Mouse (Mus musculus): Measurements from ENCODE around the gene Traf3ip1.

Gene Traf3ip1

DNA sequence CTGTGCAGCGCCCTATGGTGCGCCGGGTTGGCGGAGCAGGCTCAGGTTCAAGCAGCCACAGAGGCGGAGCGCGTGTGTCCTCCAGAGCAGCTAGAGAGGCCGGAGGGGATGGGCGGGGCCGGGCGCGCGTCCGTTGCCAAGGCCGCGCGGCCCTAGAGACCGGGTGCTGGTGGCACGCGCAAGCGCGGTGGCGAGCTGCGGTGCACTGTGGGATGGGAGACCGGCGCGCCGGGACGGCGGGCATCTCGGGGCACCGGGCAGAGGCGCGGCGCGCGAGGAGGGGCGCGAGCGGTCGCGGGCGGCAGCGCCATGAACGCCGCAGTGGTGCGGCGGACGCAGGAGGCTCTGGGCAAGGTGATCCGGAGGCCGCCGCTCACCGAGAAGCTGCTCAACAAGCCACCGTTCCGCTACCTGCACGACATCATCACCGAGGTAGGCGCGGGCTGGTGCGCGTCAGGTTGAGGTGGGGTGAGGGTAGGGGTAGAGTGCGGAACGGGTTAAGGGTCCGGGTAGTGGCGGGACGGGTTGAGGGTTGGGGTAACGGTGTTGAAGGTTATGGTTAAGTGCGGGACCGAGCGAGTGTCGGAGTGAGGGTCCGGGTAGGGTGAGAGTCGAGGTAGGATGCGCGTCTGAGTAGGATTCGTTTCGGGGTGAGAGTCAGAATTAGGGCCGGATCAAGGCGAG, at the start of gene Traf3ip1:
Gene Traf3ip1 (plus strand): TSS at position 191 of the 684 bp plus-strand sequence.
- peak; percentile 94 for DNase-seq

DNA sequence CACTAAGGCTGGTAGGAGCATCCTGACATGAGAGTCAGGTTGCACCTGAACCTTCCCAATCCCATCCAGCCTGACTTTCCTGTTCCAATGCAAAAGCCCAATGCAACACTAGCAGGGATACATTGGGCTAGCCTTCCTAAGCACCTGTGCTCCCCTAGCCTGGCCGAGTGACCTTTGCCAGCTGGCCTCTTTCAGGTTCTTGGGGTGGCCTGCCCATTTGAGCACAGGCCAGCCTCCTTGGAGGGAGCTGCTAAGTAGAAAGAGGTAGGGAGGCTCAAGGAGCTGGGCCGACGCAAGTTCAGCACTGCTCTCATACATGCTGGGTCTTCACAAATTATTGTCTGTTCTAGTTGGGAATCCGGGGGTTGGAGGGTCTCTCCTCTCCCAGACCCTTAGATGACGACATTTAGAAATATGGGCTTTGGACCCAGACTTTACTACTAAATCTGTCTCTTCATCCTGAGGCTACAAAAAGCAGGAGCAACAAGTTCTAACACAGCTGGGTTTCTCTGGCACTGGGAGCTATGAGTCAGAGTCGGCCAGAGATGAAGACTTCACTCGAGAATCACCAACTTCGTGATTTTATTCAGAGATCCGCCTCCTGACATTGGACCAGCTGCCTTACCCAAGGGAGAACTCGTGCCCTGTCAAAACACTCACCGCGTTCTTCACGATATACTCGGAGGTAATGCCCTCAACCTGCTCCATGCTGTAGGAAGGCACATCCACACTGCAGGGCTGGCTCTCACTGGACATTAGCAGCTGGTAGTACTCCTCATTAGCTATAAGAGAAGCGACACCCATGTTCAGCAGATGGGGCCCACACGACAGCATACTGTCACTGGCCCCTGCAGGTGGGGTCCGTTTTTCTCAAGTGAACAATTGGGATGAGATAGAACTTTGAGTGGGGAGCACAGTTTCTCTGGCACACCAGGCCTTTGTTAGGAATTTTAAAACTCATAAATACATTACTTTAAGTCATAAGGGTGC, 49.3 kb upstream of the Traf3ip1 start:
- DNase-seq, result no peak

DNA sequence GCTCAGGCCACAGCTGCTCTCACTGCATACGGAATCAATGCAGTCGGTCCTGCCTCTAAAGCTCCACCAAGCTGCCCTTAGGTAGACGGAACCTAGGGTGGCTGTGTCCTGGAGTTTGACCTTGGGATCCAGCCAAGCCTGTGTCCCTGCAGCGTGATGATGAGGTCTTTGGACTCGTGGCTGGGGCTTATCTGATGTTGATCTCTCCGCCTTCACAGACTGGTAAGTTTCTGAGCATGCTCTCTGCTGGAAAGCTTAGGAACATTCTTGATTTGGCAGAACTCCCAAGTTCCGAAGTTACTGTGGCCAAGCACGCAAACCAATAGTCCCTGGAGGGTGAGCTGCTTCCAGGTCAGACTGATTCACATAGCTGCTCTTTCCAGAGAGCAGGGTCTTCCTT, 48.4 kb upstream of the Traf3ip1 start:
- DNase-seq, result peak; percentile 68

DNA sequence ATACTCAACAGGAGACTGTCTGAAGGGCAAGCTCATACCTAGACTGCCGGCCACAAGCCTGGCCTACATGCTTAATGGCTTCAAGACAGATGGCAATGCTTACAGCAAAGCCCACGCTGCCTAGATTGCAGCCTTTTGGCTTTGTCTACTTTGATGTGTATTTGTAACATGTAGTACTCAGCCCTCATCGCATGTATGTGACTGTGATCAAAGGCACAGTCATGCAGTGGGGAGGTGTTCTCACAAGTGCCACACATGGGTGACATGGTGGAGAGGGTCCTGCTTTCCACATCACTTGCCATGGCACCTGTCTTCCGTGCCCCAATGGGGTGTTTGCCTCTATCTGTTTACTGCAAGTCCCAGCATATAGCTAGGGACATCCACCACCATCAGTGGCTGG, 47.9 kb upstream of the Traf3ip1 start:
- DNase-seq, result no peak

DNA sequence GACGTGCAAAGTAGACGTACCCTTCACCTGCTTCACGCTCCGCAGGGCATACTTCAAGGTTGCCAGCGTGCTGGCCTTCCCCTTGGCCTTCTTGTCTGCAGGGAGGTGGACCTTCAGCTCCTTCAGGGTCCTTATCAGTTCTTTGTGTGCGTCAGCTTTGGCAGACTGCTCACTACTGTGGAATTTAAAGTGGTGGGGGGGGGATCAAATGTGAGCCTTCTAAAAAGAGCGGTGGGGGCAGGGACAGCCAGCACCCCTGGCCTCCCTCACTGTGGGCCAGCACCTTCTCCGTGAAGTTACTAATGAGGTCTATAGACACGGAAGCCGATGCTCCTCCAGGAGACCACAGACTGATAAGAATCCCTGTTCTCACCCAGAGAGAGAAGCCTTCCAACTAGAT, 45.8 kb upstream of the Traf3ip1 start:
- DNase-seq, result peak; percentile 59

DNA sequence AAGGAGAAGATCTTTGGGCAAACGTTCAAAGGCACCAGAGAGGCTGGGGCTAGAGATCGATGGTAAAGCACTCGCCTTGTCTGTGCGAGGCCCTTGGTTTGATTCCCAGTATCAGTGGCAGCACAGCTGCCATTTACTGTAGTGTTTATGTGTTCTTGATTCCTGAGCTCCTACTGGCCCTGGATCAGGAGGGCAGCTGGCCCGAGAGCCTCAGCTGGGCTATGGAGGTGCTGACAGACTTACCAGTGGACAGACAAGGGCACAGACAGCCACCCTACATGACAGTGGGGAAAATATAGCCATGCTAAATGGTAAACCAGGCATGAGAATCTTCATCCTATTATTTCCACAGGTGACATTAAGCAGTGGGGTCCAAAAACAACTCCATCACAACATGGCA, 43.6 kb upstream of the Traf3ip1 start:
- DNase-seq, result no peak

DNA sequence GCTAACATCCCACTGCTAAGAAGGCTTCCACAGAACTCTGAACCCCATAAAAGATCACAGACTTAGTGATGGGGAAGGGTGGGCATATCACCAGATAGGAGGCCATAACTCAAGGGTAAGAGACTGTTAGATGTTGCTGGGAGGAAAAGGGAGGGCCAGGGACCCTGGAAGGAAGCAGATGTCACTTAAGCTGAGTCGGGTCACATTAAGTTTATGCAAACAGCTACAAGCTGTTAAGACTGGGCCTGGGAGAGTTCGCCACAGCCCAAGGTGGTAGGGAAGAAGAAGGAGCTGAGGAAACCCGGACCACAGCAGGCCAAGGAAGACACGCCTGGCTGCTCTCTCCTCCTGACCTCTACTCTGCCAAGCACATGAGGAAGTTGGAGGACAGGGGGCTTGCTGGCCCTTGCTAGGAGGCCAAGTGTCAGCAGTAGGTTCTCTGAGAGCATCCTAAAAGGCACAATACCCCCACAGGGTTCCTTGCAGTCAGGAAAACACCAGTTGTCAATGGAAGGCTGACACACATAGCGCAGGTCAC, 42.8 kb upstream of the Traf3ip1 start:
- no peak for DNase-seq

DNA sequence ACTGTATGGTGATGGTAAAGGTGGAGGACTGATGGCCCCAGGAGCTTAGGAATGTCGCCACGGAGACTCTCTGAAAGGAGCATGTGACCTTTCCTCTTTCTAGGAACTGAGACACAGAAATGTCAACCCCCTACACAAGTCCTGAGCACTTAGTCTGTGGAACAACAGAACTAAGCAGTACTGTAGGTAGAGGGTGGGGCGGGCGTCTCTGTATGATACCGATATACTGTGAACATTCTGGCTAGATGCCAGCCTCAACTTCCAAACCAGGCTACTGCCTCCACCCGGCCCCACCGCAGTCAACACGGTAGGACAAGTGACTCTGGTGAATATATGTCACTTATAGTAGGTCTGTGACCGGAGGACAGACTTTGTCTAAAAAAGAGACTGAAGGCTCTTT, 40.5 kb upstream of the Traf3ip1 start:
- no peak for DNase-seq

DNA sequence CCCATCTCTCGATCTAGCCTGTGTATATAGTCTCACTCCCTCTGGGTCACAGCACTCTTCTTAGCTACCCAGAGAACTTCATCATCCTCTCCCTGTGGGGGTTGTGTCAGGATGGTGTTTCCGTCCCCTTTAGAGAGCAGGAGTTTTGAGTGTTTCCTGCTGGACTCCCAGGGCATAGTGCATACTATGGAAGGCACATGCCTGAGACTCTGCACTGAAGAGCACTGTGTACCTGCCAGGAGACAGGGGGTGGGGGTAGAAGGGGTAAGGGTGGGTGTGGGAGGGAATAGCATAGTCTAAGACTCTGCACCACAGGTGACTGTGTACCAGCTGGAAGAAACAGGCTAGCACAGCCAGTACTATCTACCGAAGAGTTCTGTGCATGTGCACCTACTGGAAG, 40.1 kb upstream of the Traf3ip1 start:
- no peak for DNase-seq

DNA sequence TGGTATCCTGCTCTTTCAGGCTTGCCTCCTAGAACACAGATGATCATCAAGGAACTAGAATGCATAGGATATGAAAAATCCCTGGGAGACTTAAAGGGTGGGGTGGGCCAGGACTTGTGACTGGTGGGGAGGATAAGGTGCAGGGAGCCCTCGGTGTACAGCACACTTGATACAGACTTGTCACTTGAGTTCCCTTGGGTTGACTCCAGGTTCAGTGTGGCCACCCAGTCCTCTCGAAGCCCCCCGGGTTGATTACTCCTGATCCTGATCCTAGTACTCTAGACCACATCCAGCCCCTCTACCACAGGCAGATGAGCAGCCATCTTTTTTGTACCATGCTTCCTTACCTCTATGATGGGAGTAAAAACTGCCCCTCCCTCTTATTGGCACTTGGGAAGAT, 39.5 kb upstream of the Traf3ip1 start:
- DNase-seq, result no peak

DNA sequence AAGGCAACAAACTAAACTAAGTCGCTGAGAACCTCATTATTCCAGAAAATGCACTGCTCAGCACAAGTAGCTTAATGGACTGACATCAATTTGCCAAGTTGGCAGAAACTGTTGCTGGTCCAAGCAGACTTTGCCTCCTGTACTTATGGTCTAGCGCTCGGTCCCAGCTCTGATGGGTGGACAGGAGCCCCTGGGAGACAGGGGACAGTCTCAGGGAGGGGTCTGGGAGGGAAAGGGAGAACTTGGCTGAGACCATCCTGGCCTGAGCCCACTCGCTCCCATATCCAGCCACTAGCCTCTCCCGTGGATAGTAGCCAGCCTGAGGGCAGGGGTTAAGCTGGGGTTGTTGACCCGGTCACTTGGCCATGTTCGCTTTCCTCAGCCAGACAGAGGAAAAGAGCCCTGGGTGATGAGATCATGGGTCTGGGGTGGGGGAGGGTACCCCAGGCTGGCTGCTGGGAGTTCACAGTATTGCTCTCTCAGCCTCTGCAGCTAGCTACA, 38.7 kb upstream of the Traf3ip1 start:
- DNase-seq, result peak; percentile 67

DNA sequence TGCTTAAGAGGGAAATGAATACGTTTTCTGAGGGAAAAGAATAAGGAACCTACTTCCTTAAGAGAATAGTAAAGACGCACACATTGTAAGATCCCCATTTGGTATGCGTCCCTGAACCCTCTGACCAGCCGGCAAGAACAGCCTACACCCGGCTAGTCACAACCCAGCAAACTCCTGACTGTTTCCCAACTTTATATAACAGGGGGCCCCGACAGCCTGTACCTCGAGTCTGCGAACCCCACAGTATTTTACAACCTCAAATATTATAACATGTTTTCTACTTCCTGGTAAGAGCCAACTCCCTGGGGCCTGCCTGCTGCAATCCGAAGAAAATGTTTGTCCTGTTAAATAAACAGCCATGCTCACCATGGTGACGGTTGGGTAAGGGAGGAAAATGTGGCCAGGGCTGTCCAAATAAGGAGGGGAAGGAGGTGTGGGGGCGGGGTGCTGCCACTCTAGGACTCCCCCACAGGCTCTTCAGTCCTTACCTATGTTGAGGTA, 38.1 kb upstream of the Traf3ip1 start:
- DNase-seq, result peak; percentile 81

DNA sequence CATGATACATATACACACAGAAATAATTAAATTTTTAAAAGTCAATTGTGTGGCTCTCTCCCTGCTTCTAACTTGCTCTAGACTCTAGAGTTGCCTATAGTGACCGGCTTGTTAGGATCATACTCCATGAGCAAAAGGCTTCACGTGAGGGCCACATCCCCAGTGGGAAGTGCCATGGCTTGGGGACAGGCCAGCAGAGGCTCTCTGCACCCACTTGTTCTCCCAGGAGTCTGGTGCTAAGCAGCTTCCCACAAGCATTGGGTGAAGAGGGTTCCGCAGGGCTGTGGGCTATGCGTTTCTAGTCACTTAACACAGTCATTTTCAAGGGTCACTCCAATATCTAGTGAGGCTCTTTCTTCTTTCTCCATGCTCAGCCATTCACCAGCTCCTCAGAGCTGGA, 37.3 kb upstream of the Traf3ip1 start:
- DNase-seq, result no peak

DNA sequence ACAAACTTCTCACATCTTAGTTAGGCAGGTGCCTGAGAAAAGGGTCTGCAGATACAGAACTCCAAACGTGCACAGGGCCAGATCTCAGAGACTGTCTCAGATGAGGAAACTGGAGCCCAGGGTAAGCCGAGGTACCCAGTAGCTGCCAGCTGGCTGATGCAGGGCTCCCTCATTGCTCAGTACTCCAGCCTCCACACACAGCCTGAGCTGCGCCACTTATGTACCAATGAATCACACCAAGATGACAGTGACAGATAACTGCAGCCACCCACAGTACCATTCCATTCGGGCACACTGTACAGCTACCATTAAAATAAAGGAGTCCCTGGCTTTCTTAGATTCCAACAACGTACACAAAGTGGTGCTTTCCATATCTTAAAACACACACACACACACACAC, 36.7 kb upstream of the Traf3ip1 start:
- no peak for DNase-seq

DNA sequence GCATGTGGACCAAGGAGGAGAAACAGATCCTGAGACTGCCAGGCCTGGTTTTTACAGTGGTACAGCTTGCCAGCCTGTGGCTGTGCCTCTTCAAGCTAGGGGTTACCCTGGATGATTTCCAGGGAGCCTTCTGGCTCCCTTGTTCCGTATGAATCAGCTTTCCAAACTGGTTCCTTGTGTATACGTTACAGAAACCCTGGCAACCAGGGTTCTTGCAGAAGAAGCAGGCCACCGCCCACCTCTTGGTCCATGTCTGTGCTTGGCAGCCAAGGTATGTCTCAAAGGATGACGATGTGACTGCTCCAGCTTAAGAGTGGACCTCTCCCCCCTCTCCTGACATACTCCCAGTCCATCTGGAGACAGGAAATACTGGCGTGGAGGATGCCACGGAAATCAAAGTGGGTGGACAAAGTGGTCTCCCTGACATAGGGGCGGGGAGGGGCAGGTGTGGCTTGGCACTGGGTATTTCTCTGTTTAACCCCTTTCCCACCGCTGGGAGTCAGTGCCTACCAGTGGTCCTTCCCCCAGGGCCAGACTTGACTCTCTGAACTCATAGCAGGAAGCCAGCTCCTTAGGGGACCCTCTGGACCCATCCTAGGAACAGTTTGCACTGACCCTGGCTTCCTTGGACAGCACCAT, 36.1 kb upstream of the Traf3ip1 start:
- peak; percentile 71 for DNase-seq

DNA sequence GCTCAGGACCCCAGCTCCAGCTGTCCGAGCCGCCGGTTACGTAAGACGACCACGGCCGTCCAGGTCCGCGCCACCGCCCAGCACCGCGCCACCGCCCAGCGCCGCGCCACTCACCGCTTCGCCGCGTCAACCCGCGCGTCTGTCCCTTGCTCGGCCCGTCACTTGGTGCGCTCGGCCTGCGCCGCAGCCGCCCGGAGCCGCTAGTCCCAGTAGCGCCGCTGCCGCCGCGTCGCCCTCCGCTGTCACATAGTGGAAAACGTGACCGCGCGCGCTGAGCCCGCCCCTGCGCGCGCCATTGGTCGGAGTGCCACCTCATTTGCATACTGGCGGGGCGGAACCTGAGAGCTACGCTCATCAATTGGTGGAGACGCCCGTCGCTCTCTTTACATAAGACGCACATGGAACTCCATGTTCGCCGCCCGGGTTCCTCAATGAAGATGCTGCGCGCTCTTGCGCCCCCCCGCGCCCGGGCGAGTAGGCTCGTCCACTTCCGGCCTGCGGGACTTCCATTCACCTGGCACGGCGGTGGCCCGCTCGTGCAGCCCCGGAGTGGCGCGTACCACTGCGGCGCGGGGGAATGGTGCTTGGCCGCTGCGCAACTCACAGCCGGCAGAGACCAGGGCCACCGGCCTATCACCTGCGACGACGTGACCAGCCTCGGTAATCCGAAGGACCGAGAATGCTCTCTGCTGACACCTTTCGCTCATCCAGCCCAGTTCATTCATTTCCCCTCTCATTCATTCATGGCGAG, 35.2 kb upstream of the Traf3ip1 start, which contains the start of gene Per2:
Gene Per2 (minus strand): TSS at position 266 of the 751 bp plus-strand sequence.
- DNase-seq, result peak; percentile 99

DNA sequence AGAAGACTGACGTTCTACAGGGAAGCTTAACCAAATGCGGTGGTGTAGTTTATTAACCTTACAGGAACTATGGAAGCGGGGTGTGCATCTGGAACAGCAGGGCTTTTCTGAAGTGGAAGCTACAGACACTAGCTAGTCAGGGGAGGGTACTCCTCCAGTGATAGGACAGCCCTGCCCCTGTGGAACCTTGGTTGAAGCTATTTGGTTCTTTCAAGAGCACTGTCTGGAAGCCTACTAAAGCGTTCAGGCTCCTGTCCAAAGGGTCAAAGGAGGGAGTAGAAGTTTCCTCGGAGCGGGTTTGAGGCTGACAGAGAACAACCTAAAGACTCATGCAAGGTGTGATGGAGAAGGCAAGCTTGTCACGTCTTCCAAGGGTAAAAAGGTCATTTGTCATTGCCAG, 34.4 kb upstream of the Traf3ip1 start:
- DNase-seq, result no peak

DNA sequence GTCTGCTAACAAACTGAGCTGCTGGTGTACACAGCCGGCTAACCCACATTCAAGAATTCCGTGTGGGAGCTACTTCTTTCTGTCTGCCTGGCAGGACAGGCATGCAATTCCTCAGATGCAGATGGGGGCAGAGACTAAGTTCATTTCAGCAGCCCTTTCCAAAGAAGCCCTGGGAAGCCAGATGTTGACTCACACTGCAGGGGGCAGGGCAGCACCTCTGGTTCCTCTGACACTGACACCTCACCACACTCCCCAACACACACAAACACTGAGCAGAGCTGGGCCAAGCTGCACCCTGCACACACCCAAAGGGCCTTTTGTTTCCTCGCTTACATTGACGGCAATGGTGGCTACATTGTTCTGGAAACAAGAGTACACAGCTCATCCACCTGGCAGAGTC, 33.9 kb upstream of the Traf3ip1 start:
- no peak for DNase-seq

DNA sequence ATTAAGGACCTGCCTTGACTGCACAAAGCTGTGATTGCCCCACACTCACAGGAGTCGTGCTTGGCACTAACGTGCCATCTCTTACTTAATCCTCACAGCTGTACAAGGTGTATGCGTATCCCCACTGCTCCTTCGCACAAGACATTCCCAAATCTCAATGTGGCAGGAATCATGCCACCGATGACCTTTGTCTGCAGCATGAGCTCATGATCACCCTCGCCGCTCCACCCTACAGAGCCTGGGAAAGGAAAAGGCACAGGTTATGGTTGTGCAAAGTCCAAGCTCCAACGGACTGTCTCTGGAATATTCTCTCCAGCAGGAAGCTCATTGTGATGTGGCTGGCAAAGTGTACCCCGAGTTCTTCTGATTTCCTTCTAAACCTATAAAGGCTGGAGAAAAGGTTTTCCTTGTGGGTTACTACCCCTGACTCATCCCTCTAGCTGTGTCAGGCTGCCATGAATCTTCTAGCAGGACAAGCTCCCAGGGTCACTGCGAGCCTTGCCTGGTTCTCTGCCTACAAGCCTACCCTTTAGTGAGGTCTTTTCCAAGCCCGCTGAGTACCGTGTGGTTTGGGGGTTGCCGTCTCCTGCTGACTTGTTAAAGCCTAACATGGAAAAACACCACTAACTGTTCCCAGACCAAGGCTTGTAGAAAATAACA, 31.0 kb upstream of the Traf3ip1 start:
- no peak for DNase-seq

DNA sequence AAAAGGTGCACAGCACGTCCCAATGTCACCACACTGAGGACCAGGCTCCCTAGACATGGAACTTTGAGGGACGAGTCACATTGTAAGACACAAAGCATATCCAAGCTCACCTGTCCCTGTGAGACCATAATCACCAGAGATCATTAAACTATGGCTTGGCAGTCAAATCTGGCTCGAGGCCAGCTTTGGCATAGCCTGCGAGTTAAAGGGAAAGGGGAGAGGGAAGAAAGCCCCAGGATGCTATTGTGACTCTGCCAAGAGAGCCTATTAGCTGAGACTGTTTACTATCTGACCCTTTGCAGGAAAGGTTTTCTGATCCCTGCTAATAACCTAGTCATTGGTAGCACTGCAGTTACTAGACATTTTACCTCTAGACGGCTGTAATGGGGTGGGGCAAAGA, 30.0 kb upstream of the Traf3ip1 start:
- DNase-seq, result no peak

DNA sequence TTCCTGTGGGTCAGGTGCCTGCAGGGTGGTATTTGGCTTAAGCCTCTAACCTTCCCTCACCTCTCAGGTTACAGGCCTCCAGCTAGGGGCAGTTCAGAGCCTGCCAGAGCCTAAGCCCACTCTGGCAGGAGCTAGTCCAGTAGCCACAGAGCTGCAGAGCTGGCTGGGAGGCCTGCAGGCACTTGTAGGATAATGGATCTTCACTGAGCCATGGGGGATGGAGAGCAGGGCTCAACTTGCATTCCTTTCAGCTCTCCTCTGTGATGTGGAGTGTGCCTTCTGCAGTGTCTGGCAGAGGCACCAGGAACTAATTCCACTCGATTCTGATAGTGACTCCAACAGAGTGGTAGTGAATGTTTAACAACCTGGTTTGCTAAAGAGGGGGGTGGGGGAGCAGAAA, 29.2 kb upstream of the Traf3ip1 start:
- no peak for DNase-seq

DNA sequence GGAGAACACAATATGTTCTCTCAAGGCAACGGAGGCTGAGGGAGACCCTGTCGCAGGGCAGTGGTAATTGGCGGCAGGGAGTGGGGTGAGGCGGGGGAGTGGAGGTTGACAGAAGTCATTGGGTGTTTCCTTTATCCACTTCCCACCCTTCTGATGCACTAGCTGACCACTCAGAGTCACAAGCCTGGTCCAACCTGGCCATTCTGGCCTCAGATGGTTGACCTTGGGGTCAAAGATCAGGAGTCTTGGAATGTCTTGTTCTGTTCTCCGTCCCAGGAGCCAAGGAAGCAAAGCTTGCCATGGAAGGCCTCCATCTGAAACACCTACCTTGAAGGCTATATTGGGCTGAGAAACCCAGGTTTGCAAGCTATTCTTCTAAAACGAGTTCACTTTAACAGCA, 28.3 kb upstream of the Traf3ip1 start:
- no peak for DNase-seq
